Mouse (Mus musculus): ENCODE measurements at regions not wholly inside any gene's neighbourhood (a gene's known extent, or its start where the extent isn't known, plus 50 kb on each side); places are given as distances from the start of the nearest gene placed in this dataset.

- TF ChIP-seq CTCF (IDR thresholded peaks at IDR 0.05; ENCODE audit: low read depth) (no peak), EP300 (IDR thresholded peaks at IDR 0.05; ENCODE audit: low read depth) (no peak)
Observed at GRCm38 (mm10) chr8:87379296-87379695, 93.1 kb downstream of the Cbln1 start.
